Mouse (Mus musculus) testis, postnatal 14 days (tissue): ENCODE data around the gene Aars2.

ENCODE experiments used
- DNase-seq: peaks from one replicate; pipeline ENCODE4 v3.0.0; 2021; ENCODE audit warnings: low spot score

The Aars2 gene

GRCm38 (mm10) chr17:45543115-45543514 lies 36.5 kb downstream of the Aars2 start:
- DNase-seq, result no peak

DNA sequence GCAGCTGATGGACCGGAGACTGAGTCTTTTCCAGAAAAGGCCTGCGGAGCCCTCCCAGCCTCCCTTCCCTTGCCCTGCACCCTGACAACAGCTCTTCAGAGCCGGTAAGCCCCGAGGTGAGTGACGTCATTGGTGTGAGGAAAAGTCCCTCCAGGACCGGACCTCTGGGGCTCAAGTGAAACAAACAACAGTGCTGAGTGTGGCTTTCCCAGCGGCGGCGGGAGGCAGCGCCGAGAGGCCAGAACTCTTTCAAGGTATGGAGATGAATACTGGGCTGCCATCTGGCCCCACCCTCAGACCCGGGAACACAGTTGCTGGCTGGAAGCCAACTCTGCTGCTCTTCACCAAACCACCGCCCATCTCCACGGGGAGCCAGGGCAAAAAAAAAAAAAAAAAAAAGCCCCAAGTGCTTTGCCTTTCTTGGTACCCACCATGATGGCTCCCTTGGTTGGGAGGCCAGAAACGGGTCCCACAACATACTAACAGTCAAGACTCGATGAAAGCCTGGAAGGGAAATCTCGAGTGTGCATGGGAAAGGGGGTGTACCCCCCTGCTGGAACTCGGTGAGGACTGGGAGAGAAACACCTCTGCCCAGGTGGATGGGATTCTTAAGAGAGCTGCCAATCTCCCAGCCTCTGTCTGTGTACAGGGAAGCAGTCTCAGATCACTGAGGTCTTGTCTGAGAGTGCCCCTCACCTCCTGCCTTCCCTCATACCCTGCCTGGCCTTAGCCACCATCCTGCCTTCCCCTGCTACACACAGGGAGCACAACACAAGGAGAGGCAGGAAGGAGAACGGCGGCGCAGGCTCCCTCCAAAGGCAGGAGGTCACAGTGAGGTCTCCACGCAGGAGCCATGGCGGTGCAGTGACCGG lies 37.6 kb downstream of the Aars2 start:
- no peak for DNase-seq

- no peak for DNase-seq
These were observed 38.2 kb downstream of the Aars2 start for GRCm38 (mm10) chr17:45544873-45545277.

GRCm38 (mm10) chr17:45545278-45545961 lies 38.8 kb downstream of the Aars2 start:
- no peak for DNase-seq

GRCm38 (mm10) chr17:45546941-45547340 lies 40.3 kb downstream of the Aars2 start:
- no peak for DNase-seq

DNA sequence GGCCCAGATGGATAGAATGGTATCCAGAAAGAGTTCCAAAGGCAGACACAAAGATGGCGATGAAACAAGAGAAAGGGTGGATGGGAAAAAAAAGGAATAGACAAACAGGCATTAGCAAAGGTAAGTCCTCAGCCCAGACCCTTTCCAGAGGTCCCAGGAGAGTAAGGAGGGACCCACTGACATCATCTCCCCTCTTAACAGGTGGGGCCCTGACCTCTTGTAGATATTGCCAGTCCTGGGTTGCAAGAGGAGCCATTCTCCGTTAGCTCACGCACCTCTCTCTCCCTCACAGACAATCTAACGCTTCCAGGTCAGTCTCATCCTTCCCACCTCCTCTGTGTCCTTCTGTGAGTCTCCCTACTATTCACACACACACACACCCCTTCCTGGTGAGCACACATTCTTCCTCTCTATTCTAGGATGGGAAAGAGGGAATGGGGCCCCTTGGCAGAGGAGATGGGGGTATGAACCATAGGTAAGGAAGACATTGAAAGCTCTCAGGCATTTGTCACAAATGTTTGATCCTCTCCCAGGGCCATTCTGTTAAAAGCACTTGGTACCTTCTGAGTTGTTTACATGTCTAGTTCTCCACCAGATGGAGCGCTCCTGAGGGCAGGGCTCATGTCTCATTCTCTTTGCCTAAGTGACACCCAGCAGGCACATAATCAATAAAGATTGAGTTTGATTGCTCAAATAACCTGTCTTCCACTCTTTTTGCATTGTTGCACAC lies 41.0 kb downstream of the Aars2 start:
- no peak for DNase-seq

GRCm38 (mm10) chr17:45548541-45549512 lies 42.2 kb downstream of the Aars2 start:
- no peak for DNase-seq

- DNase-seq, result no peak
These were observed 43.1 kb downstream of the Aars2 start, which contains the start of gene Tmem151b for GRCm38 (mm10) chr17:45549617-45550181. Gene Tmem151b, minus strand, starts transcription at chr17:45549677.

GRCm38 (mm10) chr17:45550253-45550652 lies 43.6 kb downstream of the Aars2 start:
- no peak for DNase-seq

DNA sequence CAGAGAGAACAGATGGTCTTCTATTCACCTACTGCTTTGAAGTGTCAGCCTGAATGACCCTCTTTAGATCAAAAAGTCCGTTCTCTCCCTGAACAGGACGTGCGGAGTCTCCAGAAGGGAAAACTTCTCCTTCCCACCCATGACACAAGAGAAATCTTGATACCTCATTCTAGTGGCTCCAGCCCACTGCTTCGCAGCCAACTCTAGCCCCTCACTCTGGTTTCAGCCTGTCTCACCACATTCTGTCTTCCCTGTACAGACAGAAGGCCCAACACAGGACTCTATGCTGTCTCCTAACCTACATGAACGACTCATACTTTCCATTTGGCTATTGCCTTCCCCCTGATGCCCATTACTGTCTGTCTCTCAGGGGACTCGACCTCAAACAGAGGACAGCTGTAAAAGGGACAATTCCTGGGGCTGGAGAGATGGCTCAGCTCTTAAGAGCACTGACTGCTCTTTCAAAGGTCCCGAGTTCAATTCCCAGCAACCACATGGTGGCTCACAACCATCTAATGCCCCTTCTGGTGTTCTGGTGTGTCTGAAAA lies 44.7 kb downstream of the Aars2 start:
- no peak for DNase-seq

DNA sequence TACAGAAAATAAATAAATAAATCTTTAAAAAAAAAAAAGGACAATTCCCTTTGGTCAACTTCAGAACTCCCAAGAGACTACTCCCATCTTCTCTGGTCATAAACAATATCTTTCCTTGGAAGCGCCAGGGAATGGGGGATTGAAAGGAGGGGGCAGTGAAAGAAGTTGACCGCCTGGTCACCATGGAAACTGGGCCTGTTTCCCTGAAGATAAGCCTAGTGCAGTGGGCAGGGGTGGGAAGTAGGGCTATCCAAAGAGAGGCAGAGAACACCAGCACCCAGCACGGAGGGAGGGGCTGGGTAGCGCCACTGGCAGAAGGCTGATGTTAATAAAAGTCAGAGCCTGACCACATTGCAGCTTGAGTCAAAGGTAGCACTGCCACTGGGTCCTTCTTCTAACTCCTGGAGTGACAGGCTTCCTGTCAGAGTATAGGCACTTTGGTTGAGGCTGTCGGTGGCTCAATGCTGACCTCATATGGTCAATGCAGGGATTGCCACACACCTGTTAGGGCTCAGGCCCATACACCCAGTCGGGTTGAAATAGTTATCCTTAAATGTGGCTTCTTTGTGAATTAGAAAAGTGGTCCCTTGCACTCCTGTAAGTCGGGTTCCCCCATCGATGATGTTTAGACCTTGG lies 45.3 kb downstream of the Aars2 start:
- no peak for DNase-seq

DNA sequence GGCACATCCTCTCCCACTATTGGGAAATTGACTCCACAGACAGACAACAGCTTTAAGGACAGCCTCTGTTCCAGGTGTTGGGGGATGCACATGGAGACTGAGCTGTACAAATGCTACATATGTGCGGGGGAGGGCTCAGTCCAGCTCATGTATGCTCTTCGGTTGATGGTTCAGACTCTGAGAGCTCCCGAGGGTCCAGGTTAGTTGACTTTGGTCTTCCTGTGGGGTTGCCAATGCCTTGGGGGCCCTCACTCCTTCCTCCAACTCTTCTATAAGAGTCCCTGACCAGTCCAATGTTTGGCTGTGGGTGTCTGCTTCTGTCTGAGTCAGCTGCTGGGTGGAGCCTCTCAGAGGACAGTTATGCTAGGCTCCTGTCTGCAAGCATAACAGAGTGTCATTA lies 46.4 kb downstream of the Aars2 start:
- no peak for DNase-seq

DNA sequence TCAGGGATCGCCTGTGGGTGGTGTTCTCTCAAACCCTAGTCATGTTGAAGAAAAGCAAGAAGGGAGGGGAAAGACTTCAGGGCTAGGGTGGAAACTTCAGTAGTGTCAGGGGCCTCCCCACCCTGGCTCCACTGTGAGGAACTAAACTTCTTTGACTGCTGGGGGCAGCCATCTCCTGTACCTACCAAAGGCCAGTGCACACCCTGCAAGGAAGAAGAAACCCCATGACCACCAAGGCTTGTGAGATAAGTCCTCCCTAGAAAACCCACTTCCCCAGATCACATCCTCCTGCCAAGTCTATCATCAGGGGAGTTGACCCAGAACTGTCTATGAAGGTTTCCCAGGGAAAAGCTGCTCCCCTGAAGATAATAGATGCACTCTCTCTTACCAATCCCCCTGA lies 47.8 kb downstream of the Aars2 start:
- DNase-seq, result no peak

GRCm38 (mm10) chr17:45555452-45556106 lies 48.9 kb downstream of the Aars2 start, which contains the start of gene Nfkbie:
Gene Nfkbie, plus strand, starts transcription at chr17:45555703.
- peak; percentile 92 for DNase-seq

- DNase-seq, result no peak
These were observed 49.5 kb downstream of the Aars2 start for GRCm38 (mm10) chr17:45556107-45556489.

DNA sequence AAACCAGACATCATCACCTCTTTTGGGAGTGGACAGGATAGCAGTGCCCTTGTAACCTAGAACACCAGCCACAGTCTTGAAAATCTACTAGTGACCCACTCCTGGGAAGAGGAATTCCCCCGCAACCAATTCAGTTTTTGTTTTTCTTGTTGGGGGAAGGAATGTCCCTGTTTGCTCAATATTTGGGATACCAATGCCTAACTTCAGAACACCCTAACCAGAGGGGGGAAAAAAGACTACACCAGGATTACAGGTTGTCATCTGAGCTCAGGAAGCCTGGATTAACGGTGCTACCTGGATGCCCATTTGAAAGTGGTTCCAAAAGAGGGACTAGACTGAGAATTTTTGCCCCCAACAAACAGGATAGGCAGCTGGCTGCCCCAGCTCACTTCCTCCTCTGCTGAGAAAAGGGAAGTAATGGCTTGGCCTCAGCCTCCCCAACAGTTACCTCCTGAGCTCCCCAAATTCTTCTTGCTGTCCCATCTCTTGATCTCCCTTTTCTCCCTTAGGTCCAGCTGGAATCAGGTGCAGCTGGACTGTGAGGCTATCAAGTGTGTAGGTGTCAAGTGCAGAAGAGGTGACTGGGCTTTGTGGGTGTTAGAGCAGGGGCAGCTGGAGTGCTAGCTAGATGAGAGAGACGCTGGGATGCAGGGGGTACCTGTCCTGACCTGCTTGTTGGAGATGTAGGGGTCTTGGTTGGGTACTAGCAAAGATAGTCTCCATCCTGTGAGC lies 50.0 kb downstream of the Aars2 start:
- no peak for DNase-seq

GRCm38 (mm10) chr17:45557246-45557824 lies 50.7 kb downstream of the Aars2 start:
- DNase-seq, result no peak

DNA sequence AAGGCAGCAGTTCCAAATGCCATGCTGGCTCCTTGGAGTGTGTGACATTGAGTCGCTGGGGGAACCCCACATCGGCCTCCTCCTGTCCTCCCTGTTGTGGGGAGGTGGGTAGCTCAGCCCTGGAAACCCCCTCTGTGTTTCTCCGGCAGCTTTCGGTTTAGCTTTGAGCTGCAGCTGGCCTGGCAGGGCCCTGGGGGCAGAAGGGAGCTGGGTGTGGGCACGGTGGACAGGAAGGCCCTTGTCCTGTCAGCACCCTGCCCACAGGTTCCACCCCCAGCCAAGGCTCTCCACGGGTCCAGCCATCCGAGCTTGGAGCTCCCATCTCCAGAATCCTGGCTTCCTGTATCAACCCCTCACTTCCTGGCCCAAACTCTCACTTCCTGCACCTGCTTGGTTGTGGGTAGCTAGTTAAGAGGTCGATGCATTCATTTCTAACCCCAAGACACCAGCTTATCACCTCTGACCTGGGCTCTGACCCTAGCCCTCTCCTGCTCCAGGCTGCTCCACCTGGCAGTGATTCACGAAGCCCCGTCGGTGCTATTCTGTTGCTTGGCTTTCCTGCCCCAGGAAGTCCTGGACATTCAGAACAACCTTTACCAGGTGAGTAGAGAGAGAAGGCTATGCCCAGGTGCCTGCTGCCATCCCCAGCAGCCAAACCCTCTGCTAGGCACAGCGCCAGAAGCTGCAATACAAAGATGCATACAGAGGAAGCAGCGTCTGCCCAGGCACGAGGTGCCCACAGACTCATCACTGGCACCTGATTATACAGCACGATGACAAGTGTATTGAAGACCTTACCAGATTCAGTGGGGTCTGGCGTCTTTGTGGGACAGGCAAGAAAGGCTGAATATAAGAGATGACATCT lies 51.6 kb downstream of the Aars2 start:
- DNase-seq, result no peak
